Mouse (Mus musculus) lung, postnatal 0 days (tissue): Measurements from ENCODE around the gene Hemgn. TPM values are rescaled to one million over a fixed set of nuclear protein-coding genes. Genes with fewer than 3 reads are reported as not detected.

Experiments
- ATAC-seq: fragments of 200-750 bp; cut with Nextera tagmentation; 2 replicates; pipeline ENCODE4 v1.8.0; 2017; ENCODE audit warnings: moderate library complexity
- DNase-seq: peaks from one replicate; pipeline ENCODE4 v3.0.0-alpha.2; 2016; ENCODE audit warnings: low spot score
- H3K27ac ChIP-seq: fragments of 300-500 bp; sonication (generic); 2 replicates; pipeline ENCODE4 v1.5.1; 2014; ENCODE audit warnings: antibody characterized with exemption, mild to moderate bottlenecking, low read length, mixed read lengths
- H3K27me3 ChIP-seq: fragments of 300-500 bp; sonication (generic); replicated peaks from 2 replicates; pipeline ENCODE4 v1.6.1; 2014; ENCODE audit warnings: low read length, mixed read lengths; ENCODE audit not compliant: insufficient read depth
- H3K36me3 ChIP-seq: fragments of 300-500 bp; sonication (generic); 2 replicates; pipeline ENCODE4 v1.6.1; 2014; ENCODE audit warnings: low read length, mixed read lengths; ENCODE audit not compliant: insufficient read depth
- H3K4me1 ChIP-seq: fragments of 300-500 bp; sonication (generic); 2 replicates; pipeline ENCODE4 v1.6.1; 2014; ENCODE audit warnings: antibody characterized with exemption, low read depth, low read length, mixed read lengths; ENCODE audit not compliant: insufficient read depth
- H3K4me2 ChIP-seq: fragments of 300-500 bp; sonication (generic); replicated peaks from 2 replicates; pipeline ENCODE4 v1.6.1; 2014; ENCODE audit warnings: low read depth, mild to moderate bottlenecking, low read length, moderate library complexity, mixed read lengths
- H3K4me3 ChIP-seq: fragments of 300-500 bp; sonication (generic); 2 replicates; pipeline ENCODE4 v1.5.1; 2014; ENCODE audit warnings: low read depth, low read length
- H3K9ac ChIP-seq: fragments of 300-500 bp; sonication (generic); replicated peaks from 2 replicates; pipeline ENCODE4 v1.6.1; 2014; ENCODE audit warnings: low read depth, mild to moderate bottlenecking
- H3K9me3 ChIP-seq: fragments of 300-500 bp; sonication (generic); 2 replicates; pipeline ENCODE4 v1.6.1; 2016; ENCODE audit warnings: low read length, mixed read lengths
- CTCF ChIP-seq: IDR thresholded peaks from 2 replicates; pipeline ENCODE4 v1.5.1; 2016; ENCODE audit warnings: antibody characterized with exemption, mild to moderate bottlenecking
- EP300 ChIP-seq: IDR thresholded peaks from 2 replicates; pipeline ENCODE4 v1.6.1; 2016; ENCODE audit warnings: antibody characterized with exemption, mild to moderate bottlenecking, control low read depth
- WGBS: fragments of 180-500 bp; shearing (Covaris S2); extraction: QIAGEN DNeasy Blood & Tissue Kit; methylation state at CpG from one replicate; pipeline ENCODE4 v1.1.7; 2014; 5-methylcytosine and 5-hydroxymethylcytosine counted together
- polyA plus RNA-seq: library from polyadenylated mRNA; unstranded; fragments of >200 nt; fragmentation: Nextera tagmentation; extraction: Ambion mirVana; gene quantifications from 2 replicates; pipeline ENCODE4 v1.2.1, GENCODE M21; 2015

Gene Hemgn
- polyA plus RNA-seq, 1 experiment from 2014 or later: 1.0 TPM

GRCm38 (mm10) chr4:46418851-46419250 lies 5.5 kb upstream of the Hemgn start:
- 71% methylated on average over 9 of the region's 9 CpGs for WGBS
- no peak overlapping the region for H3K4me2 ChIP-seq
- no peak for DNase-seq
- no peaks in the 10 kb centered on the region for H3K9me3 ChIP-seq
- no peak overlapping the region for H3K9ac ChIP-seq
- no peak overlapping the region for H3K4me3 ChIP-seq
- H3K27me3 ChIP-seq: no peaks in the 10 kb centered on the region
- no peak for ATAC-seq
- no peak for TF ChIP-seq EP300
- TF ChIP-seq CTCF: no peak
- no peaks in the 10 kb centered on the region for H3K4me1 ChIP-seq
- H3K27ac ChIP-seq: no peak overlapping the region
- no peaks in the 10 kb centered on the region for H3K36me3 ChIP-seq

GRCm38 (mm10) chr4:46417491-46417890 lies 4.2 kb upstream of the Hemgn start:
- H3K27me3 ChIP-seq: no peaks in the 10 kb centered on the region
- no peaks in the 10 kb centered on the region for H3K4me1 ChIP-seq
- no peak overlapping the region for H3K4me2 ChIP-seq
- H3K27ac ChIP-seq: no peak overlapping the region
- no peak overlapping the region for H3K9ac ChIP-seq
- H3K4me3 ChIP-seq: no peak overlapping the region
- no peaks in the 10 kb centered on the region for H3K9me3 ChIP-seq
- ATAC-seq: peak; percentile 60
- TF ChIP-seq EP300: no peak
- TF ChIP-seq CTCF: peak; percentile 49
- WGBS: 53% methylated on average over 3 of the region's 3 CpGs
- no peaks in the 10 kb centered on the region for H3K36me3 ChIP-seq
- peak; percentile 16 for DNase-seq

GRCm38 (mm10) chr4:46412113-46412512 lies 1.2 kb downstream of the Hemgn start:
- H3K27ac ChIP-seq: no peak overlapping the region
- no peaks in the 10 kb centered on the region for H3K36me3 ChIP-seq
- no peaks in the 10 kb centered on the region for H3K4me1 ChIP-seq
- TF ChIP-seq EP300 (no peak), CTCF (no peak)
- no peak for DNase-seq
- H3K27me3 ChIP-seq: no peaks in the 10 kb centered on the region
- no peak overlapping the region for H3K9ac ChIP-seq
- H3K9me3 ChIP-seq: no peaks in the 10 kb centered on the region
- ATAC-seq: no peak
- no peak overlapping the region for H3K4me3 ChIP-seq
- H3K4me2 ChIP-seq: no peak overlapping the region
- 39% methylated on average over 1 of the region's 1 CpGs for WGBS

- Histone ChIP-seq H3K36me3 (no peaks in the 10 kb centered on the region), H3K4me3 (no peak overlapping the region), H3K4me2 (no peak overlapping the region), H3K27ac (no peak overlapping the region), H3K9ac (no peak overlapping the region), H3K4me1 (no peaks in the 10 kb centered on the region), H3K27me3 (no peaks in the 10 kb centered on the region), H3K9me3 (no peaks in the 10 kb centered on the region)
- TF ChIP-seq EP300 (no peak), CTCF (no peak)
- WGBS: 62% methylated on average over 6 of the region's 6 CpGs
- ATAC-seq (no peak), DNase-seq (no peak)
These were observed 1.8 kb downstream of the Hemgn start for GRCm38 (mm10) chr4:46411489-46411888.

- Histone ChIP-seq H3K9me3 (no peaks in the 10 kb centered on the region), H3K4me3 (no peak overlapping the region), H3K27me3 (no peaks in the 10 kb centered on the region), H3K27ac (no peak overlapping the region), H3K9ac (no peak overlapping the region), H3K36me3 (no peaks in the 10 kb centered on the region), H3K4me2 (no peak overlapping the region), H3K4me1 (no peaks in the 10 kb centered on the region)
- DNase-seq: no peak
- no peak for ATAC-seq
- TF ChIP-seq EP300 (no peak), CTCF (no peak)
- WGBS: 86% methylated on average over 5 of the region's 5 CpGs
These were observed 2.6 kb downstream of the Hemgn start for GRCm38 (mm10) chr4:46410677-46411076.

- no peak overlapping the region for H3K4me2 ChIP-seq
- 86% methylated on average over 8 of the region's 8 CpGs for WGBS
These were observed 6.2 kb downstream of the Hemgn start for GRCm38 (mm10) chr4:46406966-46407703.

More at GRCm38 (mm10) chr4:46406966-46407703, 6.2 kb downstream of the Hemgn start:
- Histone ChIP-seq H3K4me1 (no peaks in the 10 kb centered on the region), H3K9ac (no peak overlapping the region), H3K27ac (no peak overlapping the region), H3K36me3 (no peaks in the 10 kb centered on the region), H3K4me3 (no peak overlapping the region), H3K9me3 (no peaks in the 10 kb centered on the region), H3K27me3 (no peaks in the 10 kb centered on the region)
- no peak for ATAC-seq
- no peak for DNase-seq
- TF ChIP-seq EP300 (no peak), CTCF (no peak)
